Mouse (Mus musculus) forebrain, postnatal 0 days (tissue): ENCODE results near the gene H2afj. TPM values are rescaled to one million over a fixed set of nuclear protein-coding genes. Genes with fewer than 3 reads are reported as not detected.

Experiments used
- ATAC-seq: fragments of 200-750 bp; cut with Nextera tagmentation; 2 replicates; pipeline ENCODE4 v1.8.0; 2017; ENCODE audit warnings: mild to moderate bottlenecking, moderate library complexity
- DNase-seq: peaks from one replicate; pipeline ENCODE4 v3.0.0-alpha.2; 2015
- H3K27ac ChIP-seq: fragments of 300-500 bp; sonication (generic); 2 replicates; pipeline ENCODE4 v1.5.1; 2014; ENCODE audit warnings: low read depth, mild to moderate bottlenecking, antibody characterized with exemption, low read length, moderate library complexity, mixed read lengths
- H3K27me3 ChIP-seq: fragments of 300-500 bp; sonication (generic); 2 replicates; pipeline ENCODE4 v1.6.1; 2014; ENCODE audit warnings: mild to moderate bottlenecking, low read length, mixed read lengths; ENCODE audit not compliant: insufficient read depth
- H3K36me3 ChIP-seq: fragments of 300-500 bp; sonication (generic); 2 replicates; pipeline ENCODE4 v1.6.1; 2014; ENCODE audit warnings: mild to moderate bottlenecking, moderate library complexity; ENCODE audit not compliant: insufficient read depth
- H3K4me1 ChIP-seq: fragments of 300-500 bp; sonication (generic); 2 replicates; pipeline ENCODE4 v1.6.1; 2014; ENCODE audit warnings: antibody characterized with exemption; ENCODE audit not compliant: insufficient read depth
- H3K4me2 ChIP-seq: fragments of 300-500 bp; sonication (generic); 2 replicates; pipeline ENCODE4 v1.6.1; 2014; ENCODE audit warnings: low read depth, mild to moderate bottlenecking, moderate library complexity
- H3K4me3 ChIP-seq: fragments of 300-500 bp; sonication (generic); 2 replicates; pipeline ENCODE4 v1.5.1; 2014; ENCODE audit warnings: low read depth, low read length, mixed read lengths
- H3K9ac ChIP-seq: fragments of 300-500 bp; sonication (generic); 2 replicates; pipeline ENCODE4 v1.6.1; 2014; ENCODE audit warnings: mild to moderate bottlenecking
- H3K9me3 ChIP-seq: fragments of 300-500 bp; sonication (generic); 2 replicates; pipeline ENCODE4 v1.6.1; 2016; ENCODE audit warnings: low read length
- CTCF ChIP-seq: sonication (generic); IDR thresholded peaks from 2 replicates; pipeline ENCODE4 v1.5.1; 2016; ENCODE audit warnings: antibody characterized with exemption, control low read depth, low read depth
- WGBS: fragments of 180-500 bp; shearing (Covaris S2); extraction: QIAGEN DNeasy Blood & Tissue Kit; methylation state at CpG from one replicate; pipeline ENCODE4 v1.1.7; 2014; 5-methylcytosine and 5-hydroxymethylcytosine counted together
- polyA plus RNA-seq: library from polyadenylated mRNA; unstranded; fragments of >200 nt; fragmentation: Nextera tagmentation; extraction: Ambion mirVana; gene quantifications from 2 replicates; pipeline ENCODE4 v1.2.1, GENCODE M21; 2015
- total RNA-seq: library from RNA; depleted of rRNA; stranded (reverse); fragments of >200 nt; gene quantifications from 2 replicates; pipeline ENCODE4 v1.2.3, GENCODE M21; 2014

Gene H2afj
- total and polyA plus RNA-seq, 2 experiments from 2014 or later, result 31.7 to 119 TPM

- no peaks in the 10 kb centered on the region for H3K27me3 ChIP-seq
- H3K4me3 ChIP-seq, result no peak overlapping the region
- 93% methylated on average over 7 of the region's 7 CpGs for WGBS
- no peak overlapping the region for H3K9ac ChIP-seq
- no peak for TF ChIP-seq CTCF
- no peaks in the 10 kb centered on the region for H3K9me3 ChIP-seq
- peaks cover 80% of the 10 kb centered on the region for H3K36me3 ChIP-seq
- ATAC-seq, result no peak
- no peak overlapping the region for H3K27ac ChIP-seq
- H3K4me1 ChIP-seq, result no peaks in the 10 kb centered on the region
- DNase-seq, result no peak
- no peak overlapping the region for H3K4me2 ChIP-seq
Measured at GRCm38 (mm10) chr6:136815381-136815780, 7.3 kb downstream of the H2afj start.

DNA sequence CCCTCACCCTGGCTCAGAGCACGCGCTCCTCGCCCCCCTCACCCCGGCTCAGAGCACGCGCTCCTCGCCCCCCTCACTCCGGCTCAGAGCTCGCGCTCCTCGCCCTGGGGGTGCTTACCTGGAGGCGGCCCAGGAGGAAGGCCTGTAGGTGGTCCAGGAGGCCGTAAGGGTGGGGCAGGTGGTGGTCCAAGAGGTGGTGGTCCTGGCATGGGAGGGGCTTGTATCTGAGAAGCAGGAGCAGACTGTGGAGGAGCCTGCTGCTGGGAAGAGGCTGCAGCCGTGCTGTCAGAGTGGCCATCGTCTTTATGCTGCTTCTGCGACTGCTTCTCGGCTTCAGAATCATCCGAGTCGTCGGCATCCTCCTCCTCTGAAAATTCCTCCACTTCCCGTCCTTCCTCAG is 8.8 kb downstream of the H2afj start:
- H3K4me3 ChIP-seq, result no peak overlapping the region
- H3K9ac ChIP-seq, result no peak overlapping the region
- peaks cover 92% of the 10 kb centered on the region for H3K36me3 ChIP-seq
- 0 out of 2 replicates have a peak overlapping the region, but pooled peaks have one; percentile 30 for H3K27ac ChIP-seq
- H3K4me1 ChIP-seq, result no peaks in the 10 kb centered on the region
- no peak for TF ChIP-seq CTCF
- no peaks in the 10 kb centered on the region for H3K9me3 ChIP-seq
- DNase-seq (no peak), ATAC-seq (no peak)
- no peak overlapping the region for H3K4me2 ChIP-seq
- 93% methylated on average over 21 of the region's 21 CpGs for WGBS
- no peaks in the 10 kb centered on the region for H3K27me3 ChIP-seq

GRCm38 (mm10) chr6:136817549-136817948 is 9.5 kb downstream of the H2afj start:
- TF ChIP-seq CTCF, result no peak
- H3K27ac ChIP-seq, result 0 out of 2 replicates have a peak overlapping the region, but pooled peaks have one; percentile 30
- WGBS, result 71% methylated on average over 3 of the region's 3 CpGs
- no peak overlapping the region for H3K4me2 ChIP-seq
- no peaks in the 10 kb centered on the region for H3K4me1 ChIP-seq
- no peaks in the 10 kb centered on the region for H3K9me3 ChIP-seq
- ATAC-seq (peak; percentile 83), DNase-seq (peak; percentile 83)
- peaks cover 92% of the 10 kb centered on the region for H3K36me3 ChIP-seq
- H3K27me3 ChIP-seq, result no peaks in the 10 kb centered on the region
- no peak overlapping the region for H3K9ac ChIP-seq
- H3K4me3 ChIP-seq, result no peak overlapping the region

DNA sequence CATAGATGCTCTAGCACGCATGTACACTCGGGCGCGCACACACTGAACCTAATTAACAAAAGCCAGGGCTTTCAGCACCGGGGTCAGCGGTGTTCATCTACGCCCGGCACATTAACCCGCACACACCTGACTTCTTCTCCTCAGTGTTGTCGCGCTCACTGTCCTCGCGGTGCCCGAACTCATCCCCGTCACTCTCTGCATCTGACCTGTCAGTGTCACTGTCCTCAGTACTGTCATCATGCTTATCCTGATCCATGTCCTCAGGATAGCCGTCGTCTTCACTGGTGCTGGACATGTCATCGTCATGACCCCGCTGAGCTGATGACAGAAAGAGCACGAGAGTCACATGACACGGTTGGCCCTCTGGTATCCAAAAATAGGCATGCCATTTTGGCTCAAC is 12.3 kb downstream of the H2afj start:
- H3K4me3 ChIP-seq, result no peak overlapping the region
- ATAC-seq, result no peak
- H3K27ac ChIP-seq, result no peak overlapping the region
- no peaks in the 10 kb centered on the region for H3K27me3 ChIP-seq
- H3K4me2 ChIP-seq, result no peak overlapping the region
- 97% methylated on average over 21 of the region's 21 CpGs for WGBS
- H3K9me3 ChIP-seq, result no peaks in the 10 kb centered on the region
- TF ChIP-seq CTCF, result no peak
- no peaks in the 10 kb centered on the region for H3K4me1 ChIP-seq
- DNase-seq, result no peak
- H3K9ac ChIP-seq, result no peak overlapping the region
- peaks cover 87% of the 10 kb centered on the region for H3K36me3 ChIP-seq

- no peak overlapping the region for H3K27ac ChIP-seq
- 94% methylated on average over 18 of the region's 18 CpGs for WGBS
- TF ChIP-seq CTCF, result no peak
- no peak overlapping the region for H3K4me3 ChIP-seq
- H3K4me1 ChIP-seq, result no peaks in the 10 kb centered on the region
- no peaks in the 10 kb centered on the region for H3K9me3 ChIP-seq
- H3K27me3 ChIP-seq, result no peaks in the 10 kb centered on the region
- no peak overlapping the region for H3K4me2 ChIP-seq
- H3K36me3 ChIP-seq, result peaks cover 80% of the 10 kb centered on the region
- ATAC-seq, result no peak
- H3K9ac ChIP-seq, result no peak overlapping the region
- no peak for DNase-seq
Measured at GRCm38 (mm10) chr6:136821086-136821485, 13.0 kb downstream of the H2afj start.

DNA sequence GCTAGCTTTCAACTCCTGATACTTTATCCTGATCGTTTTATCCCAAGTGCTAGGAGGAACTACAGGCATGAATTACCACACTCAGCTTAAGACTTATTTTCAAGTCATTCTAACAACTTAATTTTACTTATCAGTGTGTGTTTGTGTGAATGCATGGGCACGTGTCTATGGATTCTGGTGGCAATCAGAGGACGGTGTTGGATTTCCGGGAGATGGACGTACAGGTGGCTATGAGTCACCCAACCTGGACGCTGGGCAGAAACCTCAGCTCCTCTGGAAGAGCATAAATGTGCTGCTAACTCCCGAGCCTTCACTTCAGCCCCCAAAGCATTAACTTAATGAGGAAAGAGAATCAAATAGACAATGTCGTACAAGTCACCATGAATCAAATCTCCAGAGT is 16.9 kb downstream of the H2afj start:
- TF ChIP-seq CTCF, result no peak
- DNase-seq (no peak), ATAC-seq (no peak)
- no peak overlapping the region for H3K4me3 ChIP-seq
- no peaks in the 10 kb centered on the region for H3K9me3 ChIP-seq
- H3K27ac ChIP-seq, result no peak overlapping the region
- no peaks in the 10 kb centered on the region for H3K27me3 ChIP-seq
- peaks cover 43% of the 10 kb centered on the region for H3K36me3 ChIP-seq
- no peak overlapping the region for H3K4me2 ChIP-seq
- peaks cover 8% of the 10 kb centered on the region for H3K4me1 ChIP-seq
- no peak overlapping the region for H3K9ac ChIP-seq
- 92% methylated on average over 8 of the region's 8 CpGs for WGBS

- Histone ChIP-seq H3K4me2 (peak overlapping the region; percentile 70), H3K36me3 (peaks cover 21% of the 10 kb centered on the region), H3K9me3 (no peaks in the 10 kb centered on the region), H3K9ac (peak overlapping the region; percentile 99), H3K27ac (no peak overlapping the region), H3K27me3 (no peaks in the 10 kb centered on the region; the same call in 1 of the 2 replicates), H3K4me1 (peaks cover 8% of the 10 kb centered on the region), H3K4me3 (peak overlapping the region; percentile 100)
- 20% methylated on average over 7 of the region's 7 CpGs for WGBS
- no peak for ATAC-seq
- DNase-seq, result no peak
- no peak for TF ChIP-seq CTCF
Measured at GRCm38 (mm10) chr6:136827116-136827515, 19.1 kb downstream of the H2afj start.
